Mouse (Mus musculus): ENCODE measurements around the gene Abcg1. TPM values are rescaled to one million over a fixed set of nuclear protein-coding genes. Genes with fewer than 3 reads are reported as not detected.

Abcg1 gene
- 7.4 and 9.9 TPM in 2 replicates for polyA plus RNA-seq (2012; rRNA removed)

- DNase-seq (ENCODE audit: low spot score), result no peak
Measured at GRCm38 (mm10) chr17:31057151-31057890, at the start of gene Abcg1. Gene Abcg1, plus strand, starts transcription at chr17:31057675.

GRCm38 (mm10) chr17:31008416-31008815 is 49.1 kb upstream of the Abcg1 start:
- no peak for DNase-seq (ENCODE audit: low spot score)

- DNase-seq (ENCODE audit: low spot score), result no peak
Measured at GRCm38 (mm10) chr17:31011551-31012394, 45.7 kb upstream of the Abcg1 start.

- no peak for DNase-seq (ENCODE audit: low spot score)
Measured at GRCm38 (mm10) chr17:31018267-31018666, 39.2 kb upstream of the Abcg1 start.

GRCm38 (mm10) chr17:31019505-31019904 is 38.0 kb upstream of the Abcg1 start:
- no peak for DNase-seq (ENCODE audit: low spot score)

GRCm38 (mm10) chr17:31020078-31020477 is 37.4 kb upstream of the Abcg1 start:
- no peak for DNase-seq (ENCODE audit: low spot score)

DNA sequence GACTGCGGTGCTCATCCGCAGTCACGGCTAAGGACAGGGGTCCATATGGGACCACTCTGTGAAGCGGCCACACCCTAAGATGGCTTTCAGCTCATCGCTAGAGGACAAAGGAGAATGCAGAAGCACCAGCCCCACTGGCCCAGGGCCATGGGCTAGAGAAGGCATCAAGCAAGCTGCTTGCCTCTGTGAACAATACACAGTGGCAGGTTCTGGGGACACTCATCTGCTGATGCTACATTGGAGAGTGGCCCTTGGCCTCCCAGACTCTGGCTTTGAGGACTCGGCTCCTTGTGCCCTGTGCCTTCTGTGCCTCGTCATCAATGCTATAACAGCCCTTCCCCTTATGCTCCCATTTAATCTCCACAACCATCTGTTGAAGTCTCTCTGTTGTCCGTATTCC is 36.2 kb upstream of the Abcg1 start:
- DNase-seq (ENCODE audit: low spot score), result no peak

- no peak for DNase-seq (ENCODE audit: low spot score)
Measured at GRCm38 (mm10) chr17:31024125-31024781, 33.2 kb upstream of the Abcg1 start.

DNA sequence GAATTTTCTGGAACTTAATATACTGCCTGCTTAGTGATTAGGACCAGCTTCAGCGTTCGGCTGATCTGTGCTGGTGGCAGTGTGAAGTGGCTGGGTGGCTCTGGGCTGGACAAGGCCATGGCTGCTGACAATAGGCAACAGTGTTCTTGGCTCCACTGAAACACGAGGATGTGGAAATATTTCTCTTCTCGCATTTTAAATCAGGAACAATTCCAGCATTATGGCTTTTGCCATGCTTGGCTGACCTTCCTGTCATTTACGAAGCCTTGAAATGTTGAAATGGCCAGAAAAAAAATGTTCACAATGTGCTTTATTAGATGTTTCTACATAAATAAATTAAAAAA is 32.7 kb upstream of the Abcg1 start:
- DNase-seq (ENCODE audit: low spot score), result no peak

DNA sequence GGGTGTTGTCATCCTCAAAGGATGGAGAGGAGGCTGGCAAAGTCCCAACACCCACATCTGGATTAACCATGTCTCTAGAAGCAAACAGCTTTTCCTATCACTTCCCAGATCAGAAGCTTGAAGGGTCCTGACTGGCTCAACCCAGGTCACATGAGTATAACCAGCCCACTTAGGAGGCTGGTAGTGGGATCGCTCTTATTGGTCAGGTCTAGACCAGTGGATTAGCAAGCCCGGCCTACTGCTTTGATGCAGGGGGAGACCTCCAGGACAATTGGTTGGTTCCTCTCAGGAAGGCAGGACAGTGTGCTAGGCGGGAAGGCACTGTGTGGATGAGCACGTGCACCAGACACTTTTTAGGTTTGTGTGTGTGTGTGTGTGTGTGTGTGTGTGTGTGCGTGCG is 30.5 kb upstream of the Abcg1 start:
- DNase-seq (ENCODE audit: low spot score), result no peak

GRCm38 (mm10) chr17:31027723-31028122 is 29.8 kb upstream of the Abcg1 start:
- no peak for DNase-seq (ENCODE audit: low spot score)

GRCm38 (mm10) chr17:31028821-31029370 is 28.6 kb upstream of the Abcg1 start:
- no peak for DNase-seq (ENCODE audit: low spot score)

DNA sequence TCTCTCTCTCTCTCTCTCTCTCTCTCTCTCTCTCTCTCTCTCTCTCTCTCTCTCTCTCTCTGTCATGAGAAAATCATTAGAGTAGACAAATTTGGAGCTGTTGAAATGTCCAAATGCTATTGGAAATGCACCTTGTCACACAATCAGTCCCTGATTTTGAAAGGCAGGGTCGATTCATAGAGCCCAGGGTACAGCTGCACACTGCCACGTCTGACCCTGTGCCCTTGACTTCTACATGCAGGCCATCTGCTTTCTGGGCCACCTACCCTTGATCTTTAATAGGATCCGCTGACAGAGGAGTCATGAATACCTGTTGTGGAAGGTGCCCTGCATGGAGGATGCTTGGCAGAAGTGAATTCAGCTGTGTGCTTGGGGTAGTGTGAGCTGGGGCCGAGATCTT is 28.1 kb upstream of the Abcg1 start:
- DNase-seq (ENCODE audit: low spot score), result no peak

- no peak for DNase-seq (ENCODE audit: low spot score)
Measured at GRCm38 (mm10) chr17:31032341-31032740, 25.1 kb upstream of the Abcg1 start.

- no peak for DNase-seq (ENCODE audit: low spot score)
Measured at GRCm38 (mm10) chr17:31033251-31033650, 24.2 kb upstream of the Abcg1 start.

DNA sequence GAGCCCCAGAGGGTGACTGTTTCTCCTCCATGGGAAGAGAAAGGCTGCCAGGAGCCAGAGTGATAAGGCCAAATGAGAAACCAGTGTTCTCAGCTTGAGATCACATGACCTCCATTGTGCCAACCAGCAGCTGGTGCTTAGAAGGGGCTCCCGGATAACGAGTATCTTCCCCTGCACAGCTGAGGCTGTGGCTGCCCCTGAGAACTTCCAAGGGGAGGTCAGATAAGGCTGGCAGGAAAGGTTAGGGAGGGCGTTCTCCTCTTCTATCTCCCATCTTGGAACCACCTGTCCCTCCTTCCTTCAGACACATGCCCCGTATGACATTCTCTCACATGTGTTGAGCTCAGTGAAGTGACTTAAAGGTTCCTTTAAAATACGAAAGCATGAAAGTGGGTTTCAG is 23.3 kb upstream of the Abcg1 start:
- DNase-seq (ENCODE audit: low spot score), result no peak

GRCm38 (mm10) chr17:31034674-31035356 is 22.7 kb upstream of the Abcg1 start:
- no peak for DNase-seq (ENCODE audit: low spot score)

DNA sequence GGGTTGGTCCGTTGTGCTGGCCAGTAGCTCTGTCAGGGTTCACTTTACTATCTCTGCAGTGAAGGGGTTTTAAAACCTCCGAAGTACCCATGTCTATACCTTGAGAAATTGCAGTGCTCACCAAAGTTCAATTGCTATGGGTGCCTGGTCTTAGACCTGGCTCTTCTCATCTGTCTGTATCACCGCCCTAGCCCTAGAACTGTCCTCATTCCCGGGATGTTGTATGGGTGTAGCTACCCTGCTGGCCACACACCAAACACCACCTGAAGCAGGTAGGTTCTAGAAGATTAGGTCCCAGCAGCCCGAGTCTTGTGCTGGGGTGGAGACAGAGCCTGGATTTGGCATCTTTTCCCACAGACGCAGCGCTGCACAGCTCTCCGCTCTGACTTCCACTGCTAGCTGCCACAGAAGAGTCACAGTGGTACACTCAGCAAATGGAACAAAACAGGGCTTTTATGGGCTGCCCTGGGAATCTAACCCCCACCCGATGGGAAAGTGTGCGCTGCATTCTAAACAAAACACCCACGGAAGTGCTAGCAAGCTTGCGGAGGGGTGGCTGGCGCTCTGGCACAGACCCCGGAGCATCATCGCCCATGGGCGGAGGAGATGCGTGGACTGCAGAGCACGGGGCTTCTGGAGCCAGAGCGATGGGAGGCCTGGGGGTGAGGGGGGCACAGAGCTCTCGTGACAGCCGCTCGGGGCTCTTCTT is 21.2 kb upstream of the Abcg1 start:
- DNase-seq (ENCODE audit: low spot score), result no peak

DNA sequence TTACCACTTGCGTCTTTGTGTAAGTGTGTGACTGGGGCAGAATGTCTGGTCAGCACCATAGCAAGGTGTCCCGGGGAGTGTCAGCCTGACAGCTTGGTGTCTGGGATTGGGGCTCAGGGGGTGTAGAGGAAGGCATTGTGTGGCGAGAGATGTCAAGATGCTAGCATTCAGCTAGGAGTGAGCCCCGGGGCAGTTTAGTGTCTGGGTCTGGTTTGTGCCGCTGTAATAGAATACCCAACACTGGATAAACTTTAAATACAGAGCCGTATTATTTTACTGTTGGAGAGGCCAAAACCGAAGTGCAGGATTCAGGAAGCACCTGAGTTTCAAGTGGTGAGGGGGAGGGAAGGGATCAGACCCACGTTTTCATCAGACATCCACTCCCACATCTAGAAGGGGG is 20.1 kb upstream of the Abcg1 start:
- no peak for DNase-seq (ENCODE audit: low spot score)

DNA sequence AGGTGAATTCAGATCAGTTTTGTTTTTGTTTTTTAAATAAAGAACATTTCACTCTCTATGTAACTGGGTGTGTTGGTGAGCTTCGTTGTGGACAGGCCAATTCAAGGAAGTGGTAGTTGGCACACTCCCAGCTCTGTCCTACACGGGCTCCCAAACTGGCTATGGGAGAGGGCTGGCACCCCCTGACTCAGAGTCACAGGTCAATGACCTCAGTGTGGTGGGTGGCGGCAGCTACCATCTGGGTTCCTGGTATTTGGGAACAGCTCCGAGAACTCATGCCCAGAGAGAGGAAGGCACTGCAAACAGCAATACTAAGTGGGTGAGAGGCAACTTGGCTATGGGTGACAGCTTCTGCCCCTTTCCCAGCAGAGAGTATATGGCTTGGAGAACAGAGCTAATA is 19.1 kb upstream of the Abcg1 start:
- no peak for DNase-seq (ENCODE audit: low spot score)

- no peak for DNase-seq (ENCODE audit: low spot score)
Measured at GRCm38 (mm10) chr17:31039626-31040025, 17.8 kb upstream of the Abcg1 start.
